Mouse (Mus musculus) CH12.LX (cell line): ENCODE measurements around the gene Rabac1. TPM values are rescaled to one million over a fixed set of nuclear protein-coding genes. Genes with fewer than 3 reads are reported as not detected.

Experiments
- DNase-seq: peaks from one replicate; pipeline ENCODE4 v3.0.0-alpha.2; 2013; ENCODE audit errors: extremely low read depth
- H3K27ac ChIP-seq: 2 replicates; pipeline ENCODE4 v1.5.1; 2012; ENCODE audit warnings: low read depth, mild to moderate bottlenecking, control low read depth, moderate library complexity; ENCODE audit not compliant: insufficient read depth
- H3K27me3 ChIP-seq: replicated peaks from 2 replicates; pipeline ENCODE3; 2012; ENCODE audit warnings: inconsistent platforms
- H3K36me3 ChIP-seq, 2 experiments: replicated peaks in 1 of 2; 2 replicates each; pipeline versions ENCODE3 to v1.6.1; 2012; ENCODE audit warnings: inconsistent platforms in 1 of 2, low read length in 1 of 2, mild to moderate bottlenecking in 1 of 2, mixed read lengths in 1 of 2, moderate library complexity in 1 of 2; ENCODE audit not compliant: control insufficient read depth in 1 of 2, insufficient read depth in 1 of 2
- H3K4me1 ChIP-seq, 2 experiments: 2 replicates each; pipeline ENCODE4 v1.6.1; 2012; ENCODE audit warnings: inconsistent platforms in 1 of 2, moderate library complexity in 1 of 2; ENCODE audit not compliant: insufficient read depth in 2 of 2, control insufficient read depth in 1 of 2
- H3K4me2 ChIP-seq: 2 replicates; pipeline ENCODE4 v1.6.1; 2012; ENCODE audit warnings: low read depth, mild to moderate bottlenecking, control low read depth; ENCODE audit not compliant: poor library complexity, insufficient read depth, severe bottlenecking
- H3K4me3 ChIP-seq, 3 experiments: fragments of 150-350 bp in 1 of 3; sonication (generic) in 1 of 3; replicated peaks in 1 of 3; 2 replicates each; pipeline versions ENCODE3 to v1.5.1; 2011 to 2012; ENCODE audit warnings: low read depth in 2 of 3, low read length in 2 of 3, mild to moderate bottlenecking in 2 of 3, moderate library complexity in 2 of 3, control low read depth in 1 of 3, improper control_type of control experiment in 1 of 3, inconsistent platforms in 1 of 3, mixed read lengths in 1 of 3; ENCODE audit not compliant: poor library complexity in 1 of 3
- H3K79me2 ChIP-seq: replicated peaks from 2 replicates; pipeline ENCODE4 v1.6.1; 2012; ENCODE audit warnings: mild to moderate bottlenecking, moderate library complexity; ENCODE audit not compliant: control insufficient read depth, poor library complexity, insufficient read depth, severe bottlenecking; ENCODE audit errors: extremely low read depth
- H3K9ac ChIP-seq: 2 replicates; pipeline ENCODE4 v1.6.1; 2012; ENCODE audit warnings: low read depth, mild to moderate bottlenecking, control low read depth, moderate library complexity; ENCODE audit not compliant: insufficient read depth
- H3K9me3 ChIP-seq: replicated peaks from 2 replicates; pipeline ENCODE3; 2012; ENCODE audit warnings: low read length, inconsistent platforms, mixed read lengths
- BHLHE40 ChIP-seq: IDR thresholded peaks from 2 replicates; pipeline ENCODE4 v1.6.1; 2011; ENCODE audit warnings: mild to moderate bottlenecking, low read depth, low read length, improper control_type of control experiment
- CHD2 ChIP-seq: IDR thresholded peaks from 2 replicates; pipeline ENCODE4 v1.6.1; 2011; ENCODE audit warnings: low read length, improper control_type of control experiment
- EP300 ChIP-seq: IDR thresholded peaks from 2 replicates; pipeline ENCODE4 v1.6.1; 2011; ENCODE audit warnings: low read length, improper control_type of control experiment
- GABPA ChIP-seq: IDR thresholded peaks from 2 replicates; pipeline ENCODE4 v1.6.1; 2012; ENCODE audit warnings: low read depth, low read length, improper control_type of control experiment, inconsistent platforms; ENCODE audit not compliant: insufficient replicate concordance
- HCFC1 ChIP-seq: IDR thresholded peaks from 2 replicates; pipeline ENCODE4 v1.6.1; 2012; ENCODE audit warnings: low read depth, mild to moderate bottlenecking, inconsistent platforms, low read length, improper control_type of control experiment
- IRF4 ChIP-seq: IDR thresholded peaks from 2 replicates; pipeline ENCODE4 v1.6.1; 2014; ENCODE audit warnings: low read depth, mild to moderate bottlenecking, inconsistent platforms, low read length, improper control_type of control experiment
- JUN ChIP-seq: IDR thresholded peaks from 2 replicates; pipeline ENCODE4 v1.6.1; 2011; ENCODE audit warnings: low read depth, mild to moderate bottlenecking, low read length, improper control_type of control experiment, moderate library complexity; ENCODE audit not compliant: insufficient read depth
- KAT2A ChIP-seq: IDR thresholded peaks from 2 replicates; pipeline ENCODE4 v1.6.1; 2012; ENCODE audit warnings: low read length, improper control_type of control experiment, inconsistent platforms; ENCODE audit not compliant: insufficient replicate concordance
- MAFK ChIP-seq: IDR thresholded peaks from 2 replicates; pipeline ENCODE4 v1.6.1; 2011; ENCODE audit warnings: low read length, improper control_type of control experiment; ENCODE audit not compliant: insufficient replicate concordance
- MXI1 ChIP-seq: IDR thresholded peaks from 2 replicates; pipeline ENCODE4 v1.6.1; 2011; ENCODE audit warnings: mild to moderate bottlenecking, low read depth, low read length, improper control_type of control experiment
- NELFE ChIP-seq: IDR thresholded peaks from 2 replicates; pipeline ENCODE4 v1.6.1; 2011; ENCODE audit warnings: low read depth, low read length, improper control_type of control experiment
- PAX5 ChIP-seq: IDR thresholded peaks from 2 replicates; pipeline ENCODE4 v1.6.1; 2012; ENCODE audit warnings: low read length, inconsistent platforms, mixed read lengths
- POLR2A ChIP-seq: IDR thresholded peaks from 2 replicates; pipeline ENCODE4 v1.6.1; 2011; ENCODE audit warnings: low read depth, mild to moderate bottlenecking, improper control_type of control experiment, low read length
- SIN3A ChIP-seq: IDR thresholded peaks from 2 replicates; pipeline ENCODE4 v1.6.1; 2012; ENCODE audit warnings: low read length, improper control_type of control experiment, inconsistent platforms
- USF2 ChIP-seq: conservative IDR thresholded peaks from 2 replicates; pipeline ENCODE4 v1.6.1; 2011; ENCODE audit warnings: low read depth, low read length, improper control_type of control experiment
- ZKSCAN1 ChIP-seq: IDR thresholded peaks from 2 replicates; pipeline ENCODE4 v1.6.1; 2012; ENCODE audit warnings: low read depth, inconsistent platforms, low read length, improper control_type of control experiment, borderline replicate concordance
- dilution Hi-C: fragments of 300-500 bp; cut with MboI; formaldehyde crosslinking; loops from 2 replicates; pipeline ENCODE4 v1.14.3; 2020; ENCODE audit warnings: low sequenced_read_pairs; ENCODE audit not compliant: extremely low pct_unique_long_range_greater_than_20kb, extremely low pct_ligation_motif_present
- in situ Hi-C: fragments of 300-500 bp; cut with MboI; formaldehyde crosslinking; loops from 3 replicates; pipeline ENCODE4 v1.14.3; 2019; ENCODE audit warnings: low sequenced_read_pairs, low pct_ligation_motif_present, low pct_unique_long_range_greater_than_20kb, mixed read lengths
- polyA plus RNA-seq: library from polyadenylated mRNA; unstranded; fragments of >175 nt; gene quantifications from 2 replicates; pipeline ENCODE4 v1.2.1, GENCODE M21; 2012; ENCODE audit warnings: low read depth; ENCODE audit not compliant: insufficient read length
- total RNA-seq, 2 experiments: library from RNA; depleted of rRNA; stranded (reverse); fragments of 300-350 nt in 1 of 2; fragments of >200 nt in 1 of 2; gene quantifications; 2 replicates each; pipeline ENCODE4 v1.2.3; 2012 to 2014

The Rabac1 gene
- total and polyA plus RNA-seq, 3 experiments: 44.6 to 135 (median 70.5) TPM

GRCm38 (mm10) chr7:24948774-24949173 is 23.8 kb downstream of the Rabac1 start:
- Histone ChIP-seq H3K4me3 (no peak overlapping the region), H3K36me3 (no peaks in the 10 kb centered on the region), H3K27ac (no peak overlapping the region), H3K79me2 (no peaks in the 10 kb centered on the region), H3K9me3 (peaks cover 6% of the 10 kb centered on the region), H3K9ac (no peak overlapping the region), H3K4me2 (no peak overlapping the region), H3K27me3 (peaks cover 89% of the 10 kb centered on the region), H3K4me1 (peaks cover 5 to 8% of the 10 kb centered on the region in 2 experiments; a peak in 3 of 4 replicates)
- no peak for DNase-seq
- in situ Hi-C loops: no loop called here
- dilution Hi-C loops: no loop called here
- TF ChIP-seq KAT2A (no peak), IRF4 (no peak), BHLHE40 (no peak), POLR2A (no peak), MAFK (no peak), CHD2 (no peak), NELFE (no peak), PAX5 (no peak), HCFC1 (no peak), MXI1 (no peak), SIN3A (no peak), USF2 (no peak), GABPA (no peak), JUN (no peak), EP300 (no peak)
- TF ChIP-seq, all 38 proteins: peak for 0

- Histone ChIP-seq H3K4me2 (no peak overlapping the region), H3K27me3 (peaks cover 92% of the 10 kb centered on the region), H3K9ac (no peak overlapping the region), H3K4me3 (no peak overlapping the region), H3K36me3 (no peaks in the 10 kb centered on the region), H3K4me1 (peaks cover 5 to 8% of the 10 kb centered on the region in 2 experiments; a peak in 3 of 4 replicates), H3K9me3 (peaks cover 6% of the 10 kb centered on the region), H3K27ac (no peak overlapping the region), H3K79me2 (no peaks in the 10 kb centered on the region)
- no peak for DNase-seq
- TF ChIP-seq GABPA (no peak), KAT2A (no peak), ZKSCAN1 (no peak; the same call in 1 of the 2 replicates)
- in situ Hi-C loops: no loop called here
- dilution Hi-C loops: no loop called here
Measured at GRCm38 (mm10) chr7:24947316-24948048, 25.1 kb downstream of the Rabac1 start.
